Mouse (Mus musculus) Patski (cell line): Measurements from ENCODE around the gene Scgb2b24. TPM values are rescaled to one million over a fixed set of nuclear protein-coding genes. Genes with fewer than 3 reads are reported as not detected.

Experiments used
- ATAC-seq: fragments of 100-300 bp; one replicate; pipeline ENCODE4 v1.8.0; 2021
- CTCF ChIA-PET: fragments of 350-600 bp; sonication (Branson Sonifier 250); formaldehyde crosslinking; loops from one replicate; lab custom pipeline; 2022; ENCODE audit warnings: inconsistent platforms; lab: Charles Lee
- POLR2A ChIA-PET: fragments of 350-600 bp; sonication (Branson Sonifier 250); formaldehyde crosslinking; loops from one replicate; lab custom pipeline; 2022; ENCODE audit warnings: antibody characterized with exemption, inconsistent platforms; lab: Charles Lee
- DNase-seq: peaks from one replicate; pipeline ENCODE4 v3.0.0-alpha.2; 2011; ENCODE audit warnings: low read depth, low spot score
- H3K27me3 ChIP-seq: fragments of 371-371 bp; one replicate; pipeline ENCODE4 v1.5.1; 2021
- CTCF ChIP-seq: fragments of 100-300 bp; IDR thresholded peaks from one replicate; pipeline ENCODE4 v1.5.1; 2021
- in situ Hi-C: fragments of 300-500 bp; cut with MboI; formaldehyde crosslinking; loops from 3 replicates; pipeline ENCODE4 v1.11.1; 2018; ENCODE audit warnings: low pct_unique_long_range_greater_than_20kb, mixed read lengths
- polyA plus RNA-seq: library from polyadenylated mRNA; unstranded; gene quantifications from one replicate; pipeline ENCODE4 v1.2.3, GENCODE M21; 2021

The Scgb2b24 gene
- not detected for polyA plus RNA-seq

DNA sequence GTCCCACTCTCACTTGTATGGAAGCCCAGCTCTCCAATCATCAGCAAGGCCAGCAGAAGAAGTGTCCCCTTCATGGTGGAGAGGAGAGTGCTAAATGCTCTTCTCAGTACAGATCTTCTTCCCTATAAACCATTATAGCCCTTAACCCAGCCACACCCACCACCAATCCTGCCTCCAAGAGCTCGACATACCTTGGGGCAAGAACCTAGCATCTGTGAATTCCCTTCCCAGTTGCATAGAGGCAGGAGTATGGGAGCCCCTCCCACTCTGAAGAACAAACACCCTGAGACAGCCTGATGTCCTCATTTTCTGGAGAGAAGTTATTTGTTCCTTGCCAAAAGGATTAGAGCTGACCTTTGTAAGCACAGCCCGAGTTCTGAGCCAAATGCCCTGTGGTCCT, at the start of gene Scgb2b24:
Scgb2b24 (minus strand) TSS at position 101 of the 400 bp plus-strand sequence.
- CTCF ChIA-PET, result no interaction called here
- in situ Hi-C loops, result no loop called here
- POLR2A ChIA-PET, result no interaction called here
- DNase-seq (no peak), ATAC-seq (no peak)
- no peak for TF ChIP-seq CTCF
- no peaks in the 10 kb centered on the region for H3K27me3 ChIP-seq

DNA sequence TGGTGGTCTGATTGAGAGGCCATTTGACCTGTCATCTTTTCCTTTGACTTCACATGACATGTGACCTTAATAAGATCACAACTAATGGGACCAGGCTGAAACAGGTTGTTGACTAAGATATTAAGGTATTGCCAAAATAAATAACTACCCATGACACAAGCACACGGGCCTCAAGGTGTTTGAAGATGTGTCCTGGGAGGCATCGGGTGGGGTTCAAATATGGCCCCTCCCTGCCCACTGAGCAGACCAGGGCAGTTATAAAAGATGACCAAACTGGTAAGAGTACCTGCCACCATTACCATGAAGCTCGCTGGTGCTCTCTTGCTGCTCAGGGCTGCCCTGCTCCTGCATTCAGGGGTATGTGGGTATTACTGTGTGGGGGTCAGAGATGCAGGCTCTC, 4.4 kb upstream of the Scgb2b24 start, which contains the start of gene Scgb1b24:
Scgb1b24 (plus strand) TSS at position 301 of the 400 bp plus-strand sequence.
- in situ Hi-C loops, result no loop called here
- ChIA-PET CTCF (no interaction called here), POLR2A (no interaction called here)
- no peak for ATAC-seq
- TF ChIP-seq CTCF, result no peak
- DNase-seq, result no peak
- H3K27me3 ChIP-seq, result no peaks in the 10 kb centered on the region

DNA sequence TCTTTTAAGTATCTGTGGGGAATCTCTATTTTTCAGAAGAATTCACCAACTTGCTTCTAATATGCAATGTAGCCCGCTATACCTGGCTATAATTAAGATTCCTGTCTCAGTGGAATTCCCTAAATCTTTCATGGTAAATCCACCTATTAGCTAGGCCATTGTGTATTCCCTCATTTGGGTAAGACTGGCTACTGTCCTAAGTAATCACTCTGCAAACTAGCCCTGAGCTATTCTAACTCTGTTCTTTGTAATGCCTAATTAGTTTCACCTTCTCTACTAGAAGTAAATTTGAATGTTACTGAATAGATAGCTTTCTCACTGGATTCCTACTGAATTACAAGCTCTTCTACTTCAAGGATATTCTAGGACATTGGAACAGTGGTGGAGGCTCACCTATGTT, 49.2 kb downstream of the Scgb2b24 start:
- H3K27me3 ChIP-seq, result no peaks in the 10 kb centered on the region
- DNase-seq, result no peak
- TF ChIP-seq CTCF, result no peak
- POLR2A ChIA-PET, result no interaction called here
- no peak for ATAC-seq
- in situ Hi-C loops, result no loop called here
- CTCF ChIA-PET, result no interaction called here

Other genes starting within 250 kb of the Scgb2b24 start
- not detected for gene Scgb2b21, start 218.9 kb downstream of the Scgb2b24 start, polyA plus RNA-seq
- gene Scgb1b24, start 4.5 kb upstream of the Scgb2b24 start, polyA plus RNA-seq, result not detected
- not detected for gene Scgb2b26, start 205.7 kb upstream of the Scgb2b24 start, polyA plus RNA-seq